Mouse (Mus musculus) G1E (cell line): ENCODE results near the gene Slc35g2. TPM values are rescaled to one million over a fixed set of nuclear protein-coding genes. Genes with fewer than 3 reads are reported as not detected.
A peak's percentile ranks its signal among the peaks of the same experiment; 100 is the strongest.

Experiments used
- ATAC-seq: 2 replicates; pipeline ENCODE4 v1.8.0; 2016; ENCODE audit warnings: mild to moderate bottlenecking; ENCODE audit not compliant: insufficient number of reproducible peaks, poor library complexity, low FRiP score, severe bottlenecking; ENCODE audit errors: extremely low read depth
- DNase-seq: peaks from one replicate; pipeline ENCODE4 v3.0.0; 2012; ENCODE audit warnings: low spot score
- H3K27me3 ChIP-seq: 2 replicates; pipeline ENCODE4 v1.6.1; 2012; ENCODE audit warnings: mild to moderate bottlenecking, low read length, inconsistent platforms; ENCODE audit not compliant: insufficient read depth
- H3K36me3 ChIP-seq: replicated peaks from 2 replicates; pipeline ENCODE3; 2012; ENCODE audit warnings: mild to moderate bottlenecking, inconsistent platforms
- H3K4me1 ChIP-seq: 2 replicates; pipeline ENCODE4 v1.6.1; 2012; ENCODE audit warnings: low read depth, low read length, inconsistent platforms, mixed read lengths; ENCODE audit not compliant: insufficient read depth
- H3K4me3 ChIP-seq: 2 replicates; pipeline ENCODE4 v1.5.1; 2012; ENCODE audit warnings: low read depth, mild to moderate bottlenecking, inconsistent platforms, low read length, moderate library complexity, mixed read lengths
- H3K9me3 ChIP-seq: replicated peaks from 2 replicates; pipeline ENCODE4 v1.6.1; 2012; ENCODE audit warnings: inconsistent platforms
- CTCF ChIP-seq: IDR thresholded peaks from 2 replicates; pipeline ENCODE4 v1.5.1; 2012; ENCODE audit warnings: low read depth, low read length, inconsistent platforms, mixed read lengths
- GATA1 ChIP-seq: IDR thresholded peaks from 2 replicates; pipeline ENCODE4 v1.6.1; 2012; ENCODE audit warnings: borderline replicate concordance, low read length, inconsistent platforms, mixed read lengths
- GATA2 ChIP-seq: IDR thresholded peaks from 2 replicates; pipeline ENCODE4 v1.6.1; 2012; ENCODE audit warnings: low read depth, low read length, inconsistent platforms, borderline replicate concordance
- POLR2AphosphoS5 ChIP-seq: IDR thresholded peaks from 2 replicates; pipeline ENCODE4 v1.6.1; 2012; ENCODE audit warnings: low read depth, low read length, inconsistent platforms; ENCODE audit not compliant: insufficient replicate concordance
- TAL1 ChIP-seq: conservative IDR thresholded peaks from 2 replicates; pipeline ENCODE4 v1.6.1; 2012; ENCODE audit warnings: low read depth, low read length, inconsistent platforms, mixed read lengths
- polyA plus RNA-seq: library from polyadenylated mRNA; stranded (reverse); fragments of >175 nt; gene quantifications from 2 replicates; pipeline ENCODE4 v1.2.3, GENCODE M21; 2012
- total RNA-seq, 2 experiments: library from RNA; stranded (forward) in 1 of 2; stranded (reverse) in 1 of 2; fragments of 200-1000 nt in 1 of 2; fragments of >200 nt in 1 of 2; fragmentation: Nextera tagmentation in 1 of 2; gene quantifications; 2 replicates each; pipeline ENCODE4 v1.2.3; 2014 to 2017

The Slc35g2 gene
- total and polyA plus RNA-seq, 3 experiments: 0.05 TPM; not detected in 2

DNA sequence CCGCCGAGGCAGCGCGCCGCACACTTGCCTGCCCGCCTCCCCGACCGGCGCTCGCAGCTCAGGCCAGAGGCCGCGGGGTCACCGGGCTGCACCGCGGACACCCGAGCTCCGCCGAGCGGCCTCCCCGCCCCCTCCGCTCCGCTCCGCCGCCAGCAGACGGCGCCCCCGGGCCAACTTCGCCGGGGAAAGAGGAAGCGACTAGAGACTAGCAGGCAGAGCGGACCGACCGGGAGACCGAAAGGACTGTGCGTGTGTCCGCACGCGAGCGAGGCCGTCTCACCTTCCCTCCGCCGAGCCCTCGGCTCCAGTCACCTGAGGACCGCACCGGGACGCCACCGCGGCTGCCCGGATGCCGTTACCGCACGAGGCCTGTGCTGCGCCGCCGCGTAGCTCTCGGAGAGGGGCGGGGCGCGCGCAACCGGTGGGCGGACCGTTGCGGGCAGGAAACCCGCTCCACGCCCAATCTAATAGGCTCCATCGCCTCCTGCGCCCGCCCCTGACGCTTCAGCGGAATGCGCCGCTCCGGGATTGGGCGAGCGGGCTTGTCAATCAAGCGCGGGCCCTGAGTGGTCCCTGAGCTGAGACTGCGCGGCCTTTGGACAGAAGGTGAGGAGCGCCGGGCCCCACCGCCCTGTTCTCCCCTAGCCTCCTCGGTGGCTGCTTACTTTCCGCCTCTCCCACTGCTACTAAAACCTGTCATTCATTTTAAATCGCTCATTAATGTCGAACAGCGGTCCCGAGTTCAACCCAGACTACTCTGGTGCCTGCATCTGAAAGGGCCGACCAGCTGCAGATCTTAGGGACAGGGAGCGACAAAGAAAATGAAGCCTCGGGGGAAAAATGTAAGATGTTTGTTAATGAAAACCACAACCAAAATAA is 24.9 kb downstream of the Slc35g2 start, which contains the start of gene Nck1:
Nck1 (minus strand) TSS at position 420 of the 879 bp plus-strand sequence.
- TF ChIP-seq CTCF (peak; percentile 32; the same call in 1 of the 2 replicates), TAL1 (no peak)
- H3K36me3 ChIP-seq: peaks cover 8% of the 10 kb centered on the region
- peak; percentile 97 for DNase-seq
- H3K4me1 ChIP-seq: peaks cover 26% of the 10 kb centered on the region
- ATAC-seq: peak; percentile 98
- H3K9me3 ChIP-seq: peaks cover 9% of the 10 kb centered on the region
- H3K4me3 ChIP-seq: peak within 1 kb of the TSS; percentile 95
- no peaks in the 10 kb centered on the region for H3K27me3 ChIP-seq

DNA sequence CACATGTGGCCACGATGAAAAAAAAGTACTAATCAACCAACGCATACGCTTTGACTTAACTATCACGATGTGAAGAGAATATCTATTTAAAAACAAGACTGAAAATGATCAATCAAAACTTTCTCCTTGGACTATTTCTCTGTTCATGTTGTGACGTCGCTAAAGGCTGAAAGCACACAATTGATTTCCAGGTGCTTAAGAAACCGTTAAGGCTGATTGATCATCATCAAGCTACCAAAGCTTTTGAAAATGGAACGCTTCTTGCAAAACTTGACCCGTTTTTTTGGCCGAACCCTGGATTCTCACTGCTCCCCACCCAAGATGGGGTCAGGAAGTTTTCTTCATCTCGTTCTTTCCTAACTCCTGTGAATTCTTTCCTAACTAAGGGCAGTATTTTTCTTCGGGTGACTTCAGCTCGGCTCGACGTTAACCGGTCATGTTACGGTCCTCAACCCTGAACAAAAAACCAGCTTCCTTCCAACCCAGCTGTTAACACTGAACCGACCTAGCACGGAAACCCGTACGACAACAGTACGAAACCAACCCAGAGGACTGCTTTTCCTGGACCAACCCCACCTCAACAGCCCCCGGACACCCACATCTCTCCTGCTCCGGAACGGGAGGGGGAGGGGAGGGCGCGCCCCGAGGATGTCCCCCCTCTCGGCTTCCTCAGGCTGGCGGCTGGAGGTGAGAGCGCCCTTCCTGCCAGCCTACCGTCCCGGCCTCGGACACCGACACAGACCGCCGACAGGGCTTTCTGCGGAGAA is 25.8 kb downstream of the Slc35g2 start:
- H3K4me3 ChIP-seq: peak overlapping the region; percentile 95
- peaks cover 9% of the 10 kb centered on the region for H3K9me3 ChIP-seq
- TF ChIP-seq GATA2: no peak
- TF ChIP-seq CTCF: no peak
- peaks cover 34% of the 10 kb centered on the region for H3K4me1 ChIP-seq
- DNase-seq: peak; percentile 21
- ATAC-seq: no peak
- peaks cover 14% of the 10 kb centered on the region for H3K36me3 ChIP-seq
- H3K27me3 ChIP-seq: no peaks in the 10 kb centered on the region

DNA sequence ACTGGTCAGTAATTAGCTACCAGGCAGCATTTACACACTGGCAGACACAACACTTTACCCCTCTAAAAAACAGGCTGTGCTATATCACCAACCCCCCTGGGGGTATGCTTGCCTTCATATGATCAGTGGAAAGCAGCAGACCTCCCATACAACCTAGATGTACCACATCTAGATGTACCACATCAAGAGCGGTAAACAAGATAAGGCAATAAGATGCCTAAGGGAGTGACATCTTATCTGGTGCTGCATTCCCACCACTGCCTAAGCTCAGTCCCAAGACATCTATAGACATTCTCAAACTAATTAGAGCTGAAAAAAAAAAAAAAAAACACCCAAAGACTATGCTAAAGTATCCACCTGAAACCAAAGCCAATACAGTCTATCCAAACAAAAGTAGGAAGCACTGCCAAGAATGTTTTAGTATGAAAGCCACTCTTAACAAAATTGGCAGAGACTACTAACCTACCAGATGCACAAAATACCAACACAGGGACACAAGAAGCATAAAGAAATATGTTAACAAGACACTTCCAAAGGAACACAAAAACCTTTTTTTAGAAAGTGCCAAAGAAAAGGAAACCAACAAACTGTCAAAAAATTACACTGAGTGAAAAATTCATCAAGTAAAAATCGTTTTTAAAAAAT is 35.1 kb downstream of the Slc35g2 start:
- no peaks in the 10 kb centered on the region for H3K9me3 ChIP-seq
- TF ChIP-seq TAL1 (0 out of 2 replicates have a peak, but pooled peaks have one; percentile 20), GATA1 (no peak)
- H3K4me1 ChIP-seq: peaks cover 67% of the 10 kb centered on the region
- H3K36me3 ChIP-seq: peaks cover 9% of the 10 kb centered on the region
- DNase-seq (no peak), ATAC-seq (0 out of 2 replicates have a peak, but pooled peaks have one; percentile 36)
- no peak overlapping the region for H3K4me3 ChIP-seq
- H3K27me3 ChIP-seq: no peaks in the 10 kb centered on the region

DNA sequence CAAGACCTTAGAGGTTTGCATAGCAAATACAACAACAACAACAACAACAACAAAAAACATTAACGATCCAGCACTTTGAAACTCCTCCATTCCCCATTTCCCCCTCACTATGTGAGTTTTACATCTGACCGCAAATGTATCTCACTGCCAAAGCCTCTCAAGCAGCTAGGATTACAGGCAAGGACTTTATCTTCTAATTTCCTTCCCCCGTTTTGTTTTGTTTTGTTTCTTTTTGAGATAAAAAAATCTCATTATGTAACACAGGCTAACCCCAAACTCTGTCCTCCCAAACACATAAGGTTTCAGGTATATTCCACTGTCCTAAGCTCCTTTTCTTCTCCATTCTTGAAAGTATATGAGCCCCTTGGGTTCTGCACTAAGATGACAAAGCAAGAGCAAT is 36.2 kb downstream of the Slc35g2 start:
- H3K4me3 ChIP-seq: no peak overlapping the region
- H3K27me3 ChIP-seq: no peaks in the 10 kb centered on the region
- H3K9me3 ChIP-seq: no peaks in the 10 kb centered on the region
- TF ChIP-seq POLR2AphosphoS5: no peak
- TF ChIP-seq TAL1: no peak
- TF ChIP-seq GATA1: no peak
- TF ChIP-seq GATA2: no peak
- no peak for TF ChIP-seq CTCF
- H3K36me3 ChIP-seq: peaks cover 3% of the 10 kb centered on the region
- DNase-seq (no peak), ATAC-seq (no peak)
- H3K4me1 ChIP-seq: peaks cover 70% of the 10 kb centered on the region

DNA sequence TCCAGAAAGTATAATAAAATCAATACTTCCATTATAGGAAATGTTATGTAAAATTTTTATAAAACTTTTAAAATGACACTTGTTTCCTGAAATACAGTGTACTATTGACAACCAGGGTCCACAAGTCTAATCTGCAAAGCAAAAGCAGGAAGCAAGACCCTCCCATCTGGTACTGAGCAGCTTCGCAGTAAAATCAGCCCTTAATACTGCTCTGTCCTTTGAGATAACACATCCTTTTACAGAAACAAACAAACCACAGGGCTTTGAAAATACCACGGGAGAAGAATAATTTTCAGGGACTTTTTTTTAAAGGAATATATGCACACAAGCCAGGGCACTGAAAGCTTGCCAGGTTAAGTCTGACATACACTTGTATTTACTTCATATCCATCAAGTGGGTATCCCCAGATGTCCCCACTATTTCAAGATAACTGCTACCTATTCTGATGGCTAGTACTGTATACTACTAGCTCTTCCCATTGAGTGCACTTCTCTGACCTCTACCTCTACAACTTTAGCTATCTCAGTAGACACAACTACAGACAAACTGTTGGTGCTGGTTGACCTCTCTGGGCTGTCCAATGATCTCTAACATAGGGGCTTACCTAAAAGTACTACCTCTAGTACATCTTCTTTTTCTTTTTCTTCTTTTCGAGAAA is 37.9 kb downstream of the Slc35g2 start:
- no peaks in the 10 kb centered on the region for H3K9me3 ChIP-seq
- no peak overlapping the region; the same call in 1 of the 2 replicates for H3K4me3 ChIP-seq
- TF ChIP-seq TAL1: peak; percentile 51
- TF ChIP-seq CTCF: no peak
- H3K36me3 ChIP-seq: peaks cover 8% of the 10 kb centered on the region
- no peaks in the 10 kb centered on the region for H3K27me3 ChIP-seq
- DNase-seq (peak; percentile 34), ATAC-seq (peak; percentile 80)
- H3K4me1 ChIP-seq: peaks cover 69% of the 10 kb centered on the region

DNA sequence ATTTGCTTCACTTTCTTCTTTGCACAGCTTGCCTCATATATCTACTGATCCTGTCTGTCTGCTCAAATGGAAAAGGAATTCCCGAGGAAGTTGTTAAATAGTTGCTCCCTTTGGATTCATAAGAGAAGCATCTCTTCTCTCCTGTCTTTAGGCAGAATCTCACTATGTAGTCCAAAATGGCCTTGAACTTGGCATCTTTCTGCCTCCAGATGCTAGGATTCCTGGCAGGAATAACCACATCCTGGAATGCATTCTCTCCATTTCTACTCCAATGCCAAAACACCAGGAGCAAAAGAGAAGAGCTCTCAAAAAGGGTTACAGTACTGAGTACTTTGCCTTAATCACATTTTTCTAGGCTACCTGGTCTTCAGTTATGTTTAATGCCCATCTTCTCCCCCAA is 39.6 kb downstream of the Slc35g2 start:
- Histone ChIP-seq H3K27me3 (no peaks in the 10 kb centered on the region), H3K36me3 (peaks cover 5% of the 10 kb centered on the region), H3K4me1 (peaks cover 60% of the 10 kb centered on the region), H3K4me3 (no peak overlapping the region), H3K9me3 (no peaks in the 10 kb centered on the region)
- ATAC-seq (no peak), DNase-seq (no peak)
- TF ChIP-seq GATA2: no peak
- TF ChIP-seq GATA1: no peak
- TF ChIP-seq TAL1: no peak
- no peak for TF ChIP-seq POLR2AphosphoS5
- TF ChIP-seq CTCF: no peak
